In genomic region chr1:133825543-133825942, GRCm38 (mm10) we compare ENCODE assay signal across 8 mouse cellular contexts. TPM values are rescaled to one million over a fixed set of nuclear protein-coding genes. Genes with fewer than 3 reads are reported as not detected.
DNase-seq lines count a peak whose midpoint lies in the region; ATAC-seq and TF ChIP-seq lines count a peak whose summit lies in the region.

No protein-coding gene starts in this region.

- peak; percentile 63; the same call in 1 of the 2 replicates for ATAC-seq in kidney, postnatal 0 days (replicated peaks; ENCODE audit: low FRiP score, low read depth)
- peak; percentile 87 for ATAC-seq in midbrain, embryonic 11.5 days (ENCODE audit: low FRiP score)
- no peak for ATAC-seq in activated CD4-positive, CD25-positive, alpha-beta regulatory T cell, adult 4 months
- ATAC-seq in CD4-positive, CD25-positive, alpha-beta regulatory T cell, adult 4 months: no peak

- no peak overlapping the region for H3K4me2 ChIP-seq in kidney, postnatal 0 days (ENCODE audit: low read length)
- peak overlapping the region; percentile 0; the same call in 1 of the 2 replicates for H3K4me2 ChIP-seq in midbrain, embryonic 11.5 days

- H3K36me3 ChIP-seq in kidney, postnatal 0 days (ENCODE audit: insufficient read depth, low read length): no peaks in the 10 kb centered on the region
- H3K36me3 ChIP-seq in hindbrain, embryonic 10.5 days: no peaks in the 10 kb centered on the region
- H3K36me3 ChIP-seq in midbrain, embryonic 11.5 days (ENCODE audit: control insufficient read depth, insufficient read depth, low read length): no peaks in the 10 kb centered on the region

- H3K9ac ChIP-seq in kidney, postnatal 0 days (ENCODE audit: low read depth, low read length): no peak overlapping the region
- no peak overlapping the region for H3K9ac ChIP-seq in midbrain, embryonic 11.5 days (ENCODE audit: low read length)

- H3K4me3 ChIP-seq in kidney, postnatal 0 days (replicated peaks; ENCODE audit: low read depth, low read length): no peak overlapping the region
- peak overlapping the region; percentile 13; the same call in 1 of the 2 replicates for H3K4me3 ChIP-seq in hindbrain, embryonic 10.5 days
- no peak overlapping the region for H3K4me3 ChIP-seq in midbrain, embryonic 11.5 days (ENCODE audit: low read depth, low read length)

- 26% methylated on average over 8 of the region's 8 CpGs for WGBS in kidney, postnatal 0 days
- 6% methylated on average over 8 of the region's 8 CpGs for WGBS in hindbrain, embryonic 10.5 days
- WGBS in midbrain, embryonic 11.5 days: 9% methylated on average over 8 of the region's 8 CpGs

- DNase-seq in kidney, postnatal 0 days (ENCODE audit: low spot score): peak; percentile 60
- DNase-seq in kidney, adult 8-10 months: no peak
- peak; percentile 60 for DNase-seq in brain, adult 2 months (ENCODE audit: low read depth, low spot score)
- DNase-seq in hindbrain, embryonic 10.5 days (ENCODE audit: low spot score): peak; percentile 71
- DNase-seq in midbrain, embryonic 11.5 days (ENCODE audit: low spot score, missing footprints): peak; percentile 91
- no peak for DNase-seq in layer of hippocampus, adult 9-11 months

- no peaks in the 10 kb centered on the region for H3K4me1 ChIP-seq in kidney, postnatal 0 days (replicated peaks; ENCODE audit: insufficient read depth, low read length)
- H3K4me1 ChIP-seq in hindbrain, embryonic 10.5 days (replicated peaks): peaks cover 46% of the 10 kb centered on the region
- H3K4me1 ChIP-seq in midbrain, embryonic 11.5 days (ENCODE audit: control insufficient read depth, insufficient read depth, low read length): peaks cover 12% of the 10 kb centered on the region

- H3K27ac ChIP-seq in kidney, postnatal 0 days: no peak overlapping the region
- peak overlapping the region; percentile 84 for H3K27ac ChIP-seq in hindbrain, embryonic 10.5 days
- peak overlapping the region; percentile 79 for H3K27ac ChIP-seq in midbrain, embryonic 11.5 days (ENCODE audit: low read depth, low read length)

- TF ChIP-seq CTCF in kidney, postnatal 0 days (IDR thresholded peaks at IDR 0.05; ENCODE audit: low read depth): no peak

- H3K27me3 ChIP-seq in kidney, postnatal 0 days (ENCODE audit: insufficient read depth, low read length): no peaks in the 10 kb centered on the region
- peaks cover 23% of the 10 kb centered on the region for H3K27me3 ChIP-seq in hindbrain, embryonic 10.5 days (ENCODE audit: insufficient read depth, poor library complexity, severe bottlenecking)
- H3K27me3 ChIP-seq in midbrain, embryonic 11.5 days (ENCODE audit: control insufficient read depth, insufficient read depth, low read length): no peaks in the 10 kb centered on the region

- no peaks in the 10 kb centered on the region for H3K9me3 ChIP-seq in kidney, postnatal 0 days (replicated peaks; ENCODE audit: low read length)
- no peaks in the 10 kb centered on the region for H3K9me3 ChIP-seq in hindbrain, embryonic 10.5 days
- no peaks in the 10 kb centered on the region for H3K9me3 ChIP-seq in midbrain, embryonic 11.5 days (ENCODE audit: control insufficient read depth, low read length)

RNA-seq across cellular contexts. Expression of gene Atp2b4, which starts 24.7 kb away (rescaled TPM):
- 5.6 and 7.2 TPM in 2 replicates for polyA plus RNA-seq in kidney, postnatal 0 days (2015; fragmentation: Nextera tagmentation; extraction: Ambion mirVana)
- polyA plus RNA-seq in hindbrain, embryonic 10.5 days (2016; fragmentation: Nextera tagmentation; extraction: Ambion mirVana): 4.2 and 4.6 TPM in 2 replicates
- 7.6 and 8.3 TPM in 2 replicates for polyA plus RNA-seq in midbrain, embryonic 11.5 days (2014; fragmentation: Nextera tagmentation; extraction: Ambion mirVana)
- polyA plus RNA-seq in activated CD4-positive, CD25-positive, alpha-beta regulatory T cell, adult 4 months (2017; shearing (Covaris generic)): 10 to 100 TPM; 17.8 to 19.0 TPM
- polyA plus RNA-seq in CD4-positive, CD25-positive, alpha-beta regulatory T cell, adult 4 months (2017; shearing (Covaris generic)): 10 to 100 TPM in 1 of 2 experiments, 1 to 10 TPM in 1; 9.6 to 12.8 TPM

Comparison
In these comparisons a context has a peak if more than half of its experiments do, and no peak if none do; other contexts are left out.
1. DNase-seq: peak in kidney, postnatal 0 days (single experiment), brain, adult 2 months (single experiment), hindbrain, embryonic 10.5 days (single experiment) and midbrain, embryonic 11.5 days (single experiment); none in kidney, adult 8-10 months (0 of 2) and layer of hippocampus, adult 9-11 months (single experiment).
2. ATAC-seq: peak in kidney, postnatal 0 days (single experiment) and midbrain, embryonic 11.5 days (single experiment); none in activated CD4-positive, CD25-positive, alpha-beta regulatory T cell, adult 4 months (single experiment) and CD4-positive, CD25-positive, alpha-beta regulatory T cell, adult 4 months (single experiment).